Mouse (Mus musculus) layer of hippocampus, adult 8-10 months (tissue): ENCODE results near the gene Mybbp1a. TPM values are rescaled to one million over a fixed set of nuclear protein-coding genes. Genes with fewer than 3 reads are reported as not detected.

ENCODE experiments used
- DNase-seq, 2 experiments: peaks; one replicate each; pipeline ENCODE4 v3.0.0; 2022; ENCODE audit warnings: low spot score in 2 of 2
- total RNA-seq, 4 experiments: library from RNA; stranded (reverse); gene quantifications; 2 replicates each; pipeline ENCODE4 v1.2.4; 2022

Gene Mybbp1a
- total RNA-seq, 4 experiments from 2014 or later, result 55.2 to 64.5 (median 57.8) TPM

DNA sequence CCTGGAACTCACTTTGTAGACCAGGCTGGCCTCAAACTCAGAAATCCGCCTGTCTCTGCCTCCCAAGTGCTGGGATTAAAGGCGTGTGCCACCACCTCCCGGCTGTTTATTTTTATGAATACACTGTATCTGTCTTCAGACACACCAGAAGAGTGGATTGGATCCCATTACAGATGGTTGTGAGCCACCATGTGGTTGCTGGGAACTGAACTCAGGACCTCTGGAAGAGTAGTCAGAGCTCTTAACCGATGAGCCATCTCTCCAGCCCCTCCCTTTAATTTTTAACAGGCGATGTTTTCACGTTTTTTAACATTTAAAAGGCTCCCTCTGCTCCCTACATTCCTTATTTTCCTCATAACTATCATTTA, 574 bp upstream of the Mybbp1a start:
- peak in 1 of 2 experiments; percentile 14 for DNase-seq

DNA sequence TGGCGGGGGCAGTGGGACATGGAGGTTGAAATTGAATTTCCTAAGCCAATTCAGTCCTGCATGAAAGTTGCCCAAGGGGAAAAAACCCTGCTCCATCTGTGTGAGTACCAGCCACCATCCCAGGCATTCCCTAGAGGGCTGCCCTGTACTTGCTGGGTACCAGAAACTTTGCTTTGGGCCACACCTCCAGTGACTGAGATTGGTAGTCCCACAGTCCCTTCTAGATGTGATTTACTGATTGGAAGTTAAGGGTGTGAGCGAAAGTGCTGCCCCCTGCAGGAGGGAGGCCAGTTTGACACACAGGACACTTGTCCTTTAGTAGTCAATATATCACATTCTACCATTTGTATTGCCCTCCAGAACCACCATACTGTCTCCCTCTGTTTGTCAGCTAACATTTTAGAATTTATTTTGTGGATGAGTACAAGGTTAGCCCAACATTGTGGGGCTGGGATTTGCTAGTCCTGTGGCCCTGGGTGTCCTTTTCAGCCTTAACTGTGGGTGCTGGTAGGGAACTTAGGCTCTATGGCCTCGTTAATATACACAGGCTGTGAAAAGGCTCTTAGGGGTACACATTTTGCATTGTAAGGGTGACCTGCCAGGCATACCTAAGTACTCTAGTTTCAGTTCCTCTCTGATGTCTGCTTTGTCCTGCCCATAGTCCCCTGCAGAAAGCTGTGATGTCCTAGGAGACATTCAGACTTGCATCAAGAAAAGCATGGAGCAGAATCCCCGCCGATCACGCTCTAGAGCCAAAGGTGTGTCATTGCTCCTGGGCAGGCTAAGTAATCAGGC, 5.4 kb downstream of the Mybbp1a start:
- DNase-seq, result no peak

DNA sequence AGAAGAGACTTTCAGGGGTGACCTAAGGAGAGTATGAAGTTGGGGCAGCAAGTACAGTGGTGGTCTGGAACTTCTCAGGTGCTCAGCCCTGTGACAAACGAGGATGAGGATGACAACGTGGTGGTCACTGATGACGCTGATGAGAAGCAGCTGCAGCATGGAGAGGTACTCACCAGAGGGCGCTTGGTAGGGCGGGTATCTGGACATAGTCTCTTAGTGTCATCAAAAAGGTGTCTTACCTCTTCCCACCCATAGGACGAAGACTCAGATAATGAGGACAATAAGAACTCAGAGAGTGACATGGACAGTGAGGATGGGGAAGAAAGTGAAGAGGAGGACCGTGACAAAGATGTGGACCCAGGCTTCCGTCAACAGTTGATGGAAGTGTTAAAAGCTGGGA, 6.3 kb downstream of the Mybbp1a start:
- no peak for DNase-seq

DNA sequence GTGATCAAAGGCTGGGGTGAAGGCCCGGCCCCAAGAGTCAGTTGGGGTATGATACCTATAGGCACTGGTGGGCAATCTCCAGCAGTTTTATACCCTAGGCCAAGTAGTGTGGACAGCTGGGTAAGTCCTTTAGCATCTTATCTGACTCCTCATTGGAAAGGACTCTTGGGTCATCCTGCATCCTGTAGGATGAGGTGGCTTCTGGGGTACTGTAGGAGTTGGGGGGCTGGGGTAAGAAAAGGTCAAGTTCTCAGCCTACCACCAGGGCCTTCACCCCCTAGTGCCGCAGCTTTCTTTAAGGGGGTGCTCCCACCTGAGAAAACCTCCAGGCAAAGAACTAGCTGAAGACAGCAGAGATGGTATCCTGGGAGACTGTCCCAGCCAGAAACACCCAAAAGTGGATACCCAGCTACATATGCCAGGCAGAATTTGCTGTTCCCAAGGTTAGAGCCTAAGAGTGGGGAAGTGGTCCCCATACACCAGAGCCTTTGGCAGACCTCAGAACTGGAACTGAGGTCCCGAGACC, 11.0 kb downstream of the Mybbp1a start:
- DNase-seq, result no peak

- DNase-seq, result no peak
These were observed 12.2 kb downstream of the Mybbp1a start for GRCm38 (mm10) chr11:72453105-72453953.

GRCm38 (mm10) chr11:72455694-72456093, 14.5 kb downstream of the Mybbp1a start:
- peak; percentile 81 to 86 for DNase-seq

GRCm38 (mm10) chr11:72457995-72458496, 16.9 kb downstream of the Mybbp1a start:
- DNase-seq, result no peak

DNA sequence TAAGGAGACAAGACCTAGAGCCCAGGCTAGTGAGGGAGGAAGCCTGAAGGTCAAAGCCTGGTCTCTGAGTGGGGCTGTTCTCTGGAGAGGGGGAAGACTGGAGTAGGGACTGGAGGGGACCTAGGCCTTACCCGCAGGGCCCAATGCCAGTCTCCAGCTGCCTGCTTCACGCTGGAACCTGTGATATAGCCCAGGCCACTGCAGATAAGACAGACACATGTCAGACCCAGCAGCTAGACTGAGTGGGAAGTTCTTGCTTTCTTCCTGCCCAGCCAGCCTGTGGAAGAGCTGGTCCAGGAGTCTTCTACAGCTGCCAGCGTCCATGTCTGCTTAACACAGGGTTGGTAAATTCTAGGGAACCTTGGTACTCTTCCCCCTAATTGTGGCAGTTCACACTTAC, 17.3 kb downstream of the Mybbp1a start:
- no peak for DNase-seq

DNA sequence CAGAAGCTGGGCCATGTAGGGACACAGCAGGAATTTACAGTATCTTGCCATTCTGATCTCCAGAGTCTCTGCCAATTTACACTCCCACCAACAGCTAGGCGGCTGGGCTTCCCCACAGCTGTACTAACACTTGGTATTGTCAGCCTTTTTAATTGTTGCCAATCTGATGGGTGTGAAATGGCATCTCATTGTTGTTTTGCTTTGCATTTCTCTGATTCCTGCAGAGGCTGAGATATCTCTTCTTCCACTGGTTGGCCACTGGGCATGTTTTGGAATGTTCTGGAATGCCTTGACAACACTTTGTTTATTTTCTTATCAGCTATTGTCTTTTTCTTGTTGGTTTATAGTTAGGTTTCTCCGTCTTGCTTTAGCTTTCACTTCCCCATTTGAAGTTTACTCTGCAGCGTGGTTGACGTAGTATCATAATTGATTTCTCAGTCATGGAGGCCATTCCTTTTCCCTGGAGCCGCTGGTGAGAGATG, 20.4 kb downstream of the Mybbp1a start:
- DNase-seq, result no peak

DNA sequence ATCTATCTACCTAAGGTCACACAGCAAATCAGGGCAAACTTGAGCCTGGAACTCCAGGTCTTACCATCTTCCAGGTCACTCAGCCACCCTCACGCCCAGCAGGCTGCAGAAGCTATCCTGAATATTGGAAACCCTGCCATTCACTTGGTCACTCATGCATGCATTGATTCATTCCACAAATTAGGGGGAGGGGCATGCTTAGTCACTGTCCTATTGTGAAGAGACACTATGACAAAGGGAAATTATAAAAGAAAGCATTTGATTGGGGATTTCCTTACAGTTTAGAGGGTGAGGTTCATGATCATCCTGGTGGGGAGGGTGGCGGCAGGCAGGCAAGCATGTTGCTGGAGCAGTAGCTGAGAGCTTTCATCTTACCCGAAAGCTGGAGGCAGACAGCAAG, 23.7 kb downstream of the Mybbp1a start:
- DNase-seq, result no peak

GRCm38 (mm10) chr11:72465978-72466693, 25.0 kb downstream of the Mybbp1a start:
- no peak for DNase-seq

- DNase-seq, result no peak
These were observed 25.7 kb downstream of the Mybbp1a start for GRCm38 (mm10) chr11:72466694-72467507.

GRCm38 (mm10) chr11:72468525-72468924, 27.4 kb downstream of the Mybbp1a start:
- no peak for DNase-seq

- DNase-seq, result peak in 1 of 2 experiments; percentile 38
These were observed 28.1 kb downstream of the Mybbp1a start for GRCm38 (mm10) chr11:72469217-72469616.

DNA sequence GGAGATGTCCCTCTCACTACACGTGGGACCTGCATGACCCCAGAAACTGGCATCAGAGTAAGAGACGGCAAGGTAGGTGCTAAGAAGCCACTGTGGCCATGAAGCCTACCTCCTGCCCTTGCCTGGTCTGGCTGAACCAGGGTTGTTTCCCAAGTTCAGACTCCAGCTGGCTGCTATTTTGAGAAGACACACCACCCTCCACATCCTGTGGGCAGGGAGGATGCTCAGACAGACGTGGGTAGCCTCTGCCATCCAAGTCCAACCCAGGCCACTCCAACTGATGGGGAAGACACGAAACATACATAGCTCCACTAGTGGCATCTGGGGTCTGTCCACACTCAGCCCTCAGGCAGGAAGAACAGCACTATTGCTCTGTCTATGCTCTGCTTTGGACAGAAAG, 28.8 kb downstream of the Mybbp1a start:
- no peak for DNase-seq

GRCm38 (mm10) chr11:72471381-72471780, 30.2 kb downstream of the Mybbp1a start:
- DNase-seq, result no peak

DNA sequence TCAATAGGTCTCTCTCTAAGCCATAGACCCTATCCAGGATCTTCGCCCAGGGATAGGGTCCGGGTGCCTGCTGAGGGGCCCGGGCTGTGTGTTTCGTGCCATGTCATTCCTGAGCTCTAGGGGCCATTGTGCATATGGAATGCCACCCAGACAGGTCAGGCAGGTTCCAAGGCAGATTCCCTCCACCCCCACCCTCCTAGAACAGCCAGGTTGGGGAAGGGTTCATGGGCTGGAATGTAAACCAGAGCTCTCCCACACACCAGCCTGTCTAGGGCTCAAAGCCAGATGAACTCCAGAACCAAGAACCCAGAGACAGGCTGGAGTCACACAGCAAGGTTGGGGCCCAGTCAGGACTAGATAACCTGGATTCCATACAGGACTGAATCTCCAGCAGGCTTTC, 32.4 kb downstream of the Mybbp1a start:
- DNase-seq, result no peak

DNA sequence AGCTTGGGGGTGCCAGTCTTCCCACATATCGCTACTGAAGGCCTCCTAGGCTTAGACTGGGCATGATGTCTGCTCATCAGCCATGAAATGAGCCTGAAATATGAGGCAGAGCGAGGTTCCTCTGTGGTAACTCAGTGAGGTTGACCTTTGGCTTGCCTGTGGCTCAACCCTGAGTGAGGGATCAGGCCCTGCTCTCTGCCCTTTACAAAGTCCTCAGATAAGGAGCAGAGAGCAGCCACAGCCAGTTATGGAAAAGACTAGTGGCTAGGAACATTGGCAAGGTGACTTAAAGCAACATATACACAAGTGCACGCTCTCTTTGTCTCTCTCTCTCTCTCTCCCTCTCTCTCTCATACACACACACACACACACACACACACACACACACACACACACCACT, 33.8 kb downstream of the Mybbp1a start:
- DNase-seq, result no peak

DNA sequence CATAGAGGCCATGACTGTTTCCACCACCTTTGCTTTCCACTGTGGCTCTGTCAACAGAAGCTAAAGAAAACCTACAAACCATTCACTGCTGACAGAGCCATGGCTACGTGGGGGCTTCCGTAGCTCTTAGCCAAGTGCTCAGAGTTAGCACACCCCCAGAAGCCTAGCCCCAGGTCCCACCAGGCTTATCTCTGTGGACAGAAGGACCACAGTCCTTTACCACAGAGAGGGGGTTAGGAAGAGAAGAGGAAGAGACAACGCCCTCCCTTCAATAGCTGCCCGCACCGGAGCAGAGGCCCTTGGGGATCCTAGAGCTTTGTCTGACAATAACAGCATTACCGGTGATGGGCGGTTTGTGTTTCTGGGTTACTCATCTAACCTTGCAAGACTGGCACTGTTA, 34.3 kb downstream of the Mybbp1a start:
- no peak for DNase-seq

- DNase-seq, result no peak
These were observed 35.0 kb downstream of the Mybbp1a start for GRCm38 (mm10) chr11:72476074-72476625.
